Mouse (Mus musculus) gastrocnemius, postnatal 4 days (tissue): ENCODE measurements around the gene Mlxipl. TPM values are rescaled to one million over a fixed set of nuclear protein-coding genes. Genes with fewer than 3 reads are reported as not detected.
"Not testable (repeated sequence)": the region's sequence is repeated elsewhere in the genome, so short reads cannot be mapped to it uniquely, and the experiment has no call there.

Experiments
- DNase-seq, 2 experiments: peaks; one replicate each; pipeline ENCODE4 v3.0.0; 2021 to 2022; ENCODE audit warnings: low spot score in 2 of 2, mixed read lengths in 2 of 2
- long read RNA-seq, 2 experiments: library from polyadenylated mRNA; stranded (forward); transcript quantifications; one replicate each; pipeline ENCODE4 v2.0.0; 2021
- total RNA-seq, 2 experiments: library from RNA; stranded (reverse); gene quantifications; 2 replicates each; pipeline ENCODE4 v1.2.3; 2021

Mlxipl gene
- total RNA-seq: 10 to 100 TPM; 13.8 to 24.6 TPM
- long read RNA-seq, experiment 1, partial matches to known transcripts: 15 of 24 reads
- long read RNA-seq, experiment 1, other reads (novel, unspliced or antisense): 7 of 24 reads
- long read RNA-seq, experiment 2, partial matches to known transcripts: 5 of 20 reads
- long read RNA-seq, experiment 2, other reads (novel, unspliced or antisense): 11 of 20 reads

GRCm38 (mm10) chr5:135089653-135090052 lies at the start of gene Mlxipl:
Mlxipl (plus strand) TSS chr5:135089890.
- no peak for DNase-seq

- no peak for DNase-seq
Observed at GRCm38 (mm10) chr5:135040059-135040458, 49.6 kb upstream of the Mlxipl start.

- no peak for DNase-seq
Observed at GRCm38 (mm10) chr5:135040777-135041176, 48.9 kb upstream of the Mlxipl start.

- no peak for DNase-seq
Observed at GRCm38 (mm10) chr5:135042105-135042788, 47.4 kb upstream of the Mlxipl start.

- no peak for DNase-seq
Observed at GRCm38 (mm10) chr5:135044575-135044974, 45.1 kb upstream of the Mlxipl start.

GRCm38 (mm10) chr5:135048539-135048938 lies 41.2 kb upstream of the Mlxipl start:
- no peak for DNase-seq

- DNase-seq: not testable (repeated sequence)
Observed at GRCm38 (mm10) chr5:135049268-135049667, 40.4 kb upstream of the Mlxipl start.

GRCm38 (mm10) chr5:135053356-135053755 lies 36.3 kb upstream of the Mlxipl start:
- no peak for DNase-seq

- peak; percentile 95 to 98 for DNase-seq
Observed at GRCm38 (mm10) chr5:135063629-135064381, 25.9 kb upstream of the Mlxipl start, which contains the start of gene Dnajc30. Dnajc30 (plus strand) TSS chr5:135064202.

GRCm38 (mm10) chr5:135064382-135064766 lies 25.3 kb upstream of the Mlxipl start:
- no peak for DNase-seq

- DNase-seq: not testable (repeated sequence)
Observed at GRCm38 (mm10) chr5:135064909-135065446, 24.7 kb upstream of the Mlxipl start, which contains the start of gene Bud23. Bud23 (minus strand) TSS chr5:135064959.

- no peak for DNase-seq
Observed at GRCm38 (mm10) chr5:135066008-135066407, 23.7 kb upstream of the Mlxipl start.

- no peak for DNase-seq
Observed at GRCm38 (mm10) chr5:135070448-135070847, 19.2 kb upstream of the Mlxipl start.

GRCm38 (mm10) chr5:135072061-135072460 lies 17.6 kb upstream of the Mlxipl start:
- no peak for DNase-seq

- no peak for DNase-seq
Observed at GRCm38 (mm10) chr5:135072720-135073119, 17.0 kb upstream of the Mlxipl start.

GRCm38 (mm10) chr5:135073349-135074150 lies 16.1 kb upstream of the Mlxipl start:
- no peak for DNase-seq

- no peak for DNase-seq
Observed at GRCm38 (mm10) chr5:135075655-135076054, 14.0 kb upstream of the Mlxipl start.

- no peak for DNase-seq
Observed at GRCm38 (mm10) chr5:135076368-135076767, 13.3 kb upstream of the Mlxipl start.

- DNase-seq: peak in 1 of 2 experiments; percentile 25
Observed at GRCm38 (mm10) chr5:135076931-135077505, 12.7 kb upstream of the Mlxipl start.
